Mouse (Mus musculus): ENCODE measurements at regions not wholly inside any gene's neighbourhood (a gene's known extent, or its start where the extent isn't known, plus 50 kb on each side); places are given as distances from the start of the nearest gene placed in this dataset.

DNA sequence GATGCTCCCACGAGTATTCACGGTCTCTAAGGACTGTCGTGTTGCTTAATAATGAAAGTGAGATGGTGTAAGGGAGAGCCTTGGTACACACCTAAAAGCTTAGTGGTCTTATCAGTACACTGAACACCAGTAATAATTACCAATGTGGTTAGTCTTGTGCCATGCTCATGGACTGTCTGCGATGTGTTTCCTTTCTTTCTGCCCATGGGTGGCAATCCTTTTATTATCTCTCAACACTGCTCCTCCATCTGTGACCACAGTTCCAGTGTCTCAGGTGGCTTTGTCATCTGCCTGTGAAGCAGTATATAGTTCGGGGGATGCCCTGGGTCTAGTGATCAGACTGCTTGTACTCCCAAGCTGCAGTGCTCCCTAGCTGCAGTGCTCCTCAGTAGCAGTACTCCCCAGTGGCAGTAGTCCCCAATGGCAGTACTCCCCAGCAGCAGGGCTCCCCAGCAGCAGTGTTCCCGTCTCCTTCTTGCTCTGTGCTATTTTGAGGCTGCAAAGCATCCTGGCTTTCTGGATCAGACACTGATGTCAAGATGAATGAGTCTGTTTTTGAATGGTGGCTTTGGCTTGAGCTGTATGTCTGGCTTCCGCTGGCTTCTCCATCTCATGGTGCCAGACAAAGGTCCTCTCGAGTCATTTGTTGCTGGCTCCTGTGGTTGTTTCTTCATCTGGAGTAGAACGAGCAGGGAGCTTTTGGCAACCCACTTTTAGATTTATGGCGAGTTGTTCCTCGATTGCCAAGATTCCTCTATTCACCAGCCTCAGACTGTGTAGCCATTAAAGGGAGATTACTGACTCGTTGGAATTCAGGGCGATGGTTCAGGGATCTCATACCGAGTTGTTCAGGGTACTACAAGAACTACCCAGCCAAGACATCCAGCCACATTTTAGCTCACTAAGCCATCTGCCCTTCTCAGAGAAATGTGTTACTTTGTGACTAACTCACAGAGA, 88.4 kb upstream of the Plxnc1 start:
- DNase-seq = peak in 1 of 2 experiments; percentile 38

- no peak for DNase-seq
Measured at GRCm38 (mm10) chr10:95031371-95031770, 86.7 kb upstream of the Plxnc1 start.

DNA sequence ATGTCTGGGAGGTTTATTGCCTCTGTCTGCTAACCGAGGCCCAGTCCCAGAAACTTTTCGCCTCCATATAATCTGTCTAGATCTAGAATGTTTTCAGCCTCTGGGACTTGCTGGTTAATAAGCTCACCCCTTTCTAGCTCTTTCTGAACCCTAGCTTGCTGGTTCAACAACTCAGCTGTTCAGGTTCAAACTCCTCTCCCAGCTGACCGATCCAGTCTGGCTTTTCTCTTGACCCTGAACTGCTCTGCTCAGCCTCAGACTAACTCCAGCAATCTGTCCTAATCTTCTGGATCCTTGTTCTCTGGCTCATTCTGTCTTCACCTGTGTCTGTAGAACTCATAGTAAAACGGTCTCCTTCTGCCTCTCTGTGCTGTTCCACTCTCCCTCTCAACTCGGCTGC, 86.2 kb upstream of the Plxnc1 start:
- DNase-seq = no peak

DNA sequence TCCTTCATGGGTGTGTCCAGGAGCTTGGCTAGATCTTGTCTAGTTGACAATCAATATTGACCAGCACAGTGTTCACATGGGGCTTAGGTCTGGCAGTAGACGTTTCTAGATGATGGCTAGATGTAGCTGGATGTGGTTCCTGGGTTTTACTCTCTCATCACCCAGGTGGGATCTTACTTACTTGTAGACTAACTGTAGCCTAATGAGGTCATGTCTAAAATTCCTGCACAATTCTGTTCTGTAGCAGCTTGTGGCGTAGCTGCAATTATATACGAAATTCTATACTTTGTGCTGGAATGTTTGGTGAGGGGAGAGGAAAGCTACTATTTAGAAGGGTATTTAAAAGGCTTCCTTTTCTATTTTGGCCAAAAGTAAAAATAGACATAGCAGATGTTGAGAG, 84.9 kb upstream of the Plxnc1 start:
- no peak for DNase-seq

DNA sequence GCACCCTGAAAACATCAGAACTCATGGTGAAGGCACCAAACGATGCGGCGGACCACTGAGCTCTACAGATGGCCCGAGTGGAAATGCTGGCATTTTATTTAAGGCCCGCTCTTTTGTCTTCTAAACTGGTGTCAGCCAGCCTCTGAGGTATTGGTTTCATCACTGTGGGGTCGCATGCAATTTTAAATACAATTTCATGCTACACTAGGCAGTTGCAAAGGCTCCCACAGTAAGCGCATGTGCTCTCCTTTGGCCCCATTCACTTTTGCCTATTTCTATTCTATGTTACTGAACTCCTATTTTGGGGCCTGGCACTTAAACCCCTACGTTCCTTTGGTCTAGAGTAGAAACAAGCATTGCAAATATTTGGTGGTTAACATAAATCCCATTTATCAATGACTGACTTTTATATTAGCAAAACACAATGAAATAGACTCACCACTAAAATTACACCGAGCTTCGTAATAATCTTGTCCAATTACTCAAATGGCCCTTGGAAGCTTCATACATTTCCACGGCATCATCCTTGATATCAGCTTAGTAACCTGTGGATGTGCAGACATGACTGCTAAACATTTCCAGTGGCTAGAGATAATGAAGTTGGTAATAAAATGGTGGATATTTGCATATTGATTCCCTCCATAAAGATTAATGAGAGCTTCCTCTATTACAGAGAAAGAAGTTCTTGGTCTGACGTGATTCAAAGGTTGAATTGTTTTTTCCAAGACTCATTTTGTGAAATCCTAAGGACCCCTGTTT, 81.1 kb upstream of the Plxnc1 start:
- no peak for DNase-seq

- no peak for DNase-seq
Measured at GRCm38 (mm10) chr10:95021209-95021608, 76.6 kb upstream of the Plxnc1 start.

DNA sequence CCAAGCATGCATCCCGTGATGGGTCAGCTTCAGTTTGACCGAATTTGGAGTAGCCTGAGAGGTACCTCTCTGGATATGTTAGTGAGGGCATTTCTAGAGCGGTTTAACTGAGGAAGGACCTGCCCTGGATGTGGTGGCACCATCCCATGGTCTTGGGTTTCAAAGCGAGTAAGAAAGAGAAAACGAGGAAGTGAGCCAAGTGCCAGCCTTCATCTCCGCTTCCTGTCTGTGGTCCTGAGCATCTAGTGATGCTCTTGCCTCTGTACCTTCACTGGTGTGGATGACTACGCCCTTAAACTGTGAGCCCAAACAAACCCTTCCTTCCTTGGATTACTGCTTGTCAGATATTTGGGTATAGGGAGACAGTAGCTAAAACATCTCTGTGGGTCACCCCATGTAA, 72.3 kb upstream of the Plxnc1 start:
- DNase-seq = no peak

DNA sequence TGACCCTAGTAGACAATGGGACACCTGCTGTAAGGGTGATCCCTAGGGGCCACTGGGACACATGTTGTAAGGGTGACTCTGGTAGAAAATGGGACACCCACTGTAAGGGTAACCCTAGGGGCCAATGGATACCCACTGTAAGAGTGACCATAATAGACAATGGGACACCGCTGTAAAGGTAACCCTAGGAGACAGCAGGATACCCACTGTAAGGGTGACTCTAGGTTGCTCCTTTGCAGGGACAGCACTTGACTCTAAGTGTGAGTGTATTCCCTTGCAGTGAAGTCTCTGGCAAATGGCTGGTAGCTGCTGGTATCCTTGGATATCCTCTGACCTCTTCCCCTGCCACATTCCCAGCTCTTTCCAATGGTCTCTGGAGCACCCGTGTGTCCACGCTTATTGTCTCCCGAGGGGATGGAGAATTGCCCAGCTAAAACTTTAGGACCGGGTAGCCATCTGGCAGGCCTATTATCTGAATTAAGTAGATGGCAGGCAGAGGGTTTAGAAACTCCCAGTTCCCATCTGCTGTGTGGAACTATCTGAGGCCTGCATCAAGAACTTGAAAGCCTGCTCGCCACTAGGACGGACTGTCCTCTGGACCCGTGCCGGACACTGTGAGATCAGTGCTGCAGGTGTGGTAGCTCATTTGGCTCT, 70.8 kb upstream of the Plxnc1 start:
- no peak for DNase-seq

- DNase-seq = peak; percentile 37 to 52
Measured at GRCm38 (mm10) chr10:95013946-95014345, 69.3 kb upstream of the Plxnc1 start.

DNA sequence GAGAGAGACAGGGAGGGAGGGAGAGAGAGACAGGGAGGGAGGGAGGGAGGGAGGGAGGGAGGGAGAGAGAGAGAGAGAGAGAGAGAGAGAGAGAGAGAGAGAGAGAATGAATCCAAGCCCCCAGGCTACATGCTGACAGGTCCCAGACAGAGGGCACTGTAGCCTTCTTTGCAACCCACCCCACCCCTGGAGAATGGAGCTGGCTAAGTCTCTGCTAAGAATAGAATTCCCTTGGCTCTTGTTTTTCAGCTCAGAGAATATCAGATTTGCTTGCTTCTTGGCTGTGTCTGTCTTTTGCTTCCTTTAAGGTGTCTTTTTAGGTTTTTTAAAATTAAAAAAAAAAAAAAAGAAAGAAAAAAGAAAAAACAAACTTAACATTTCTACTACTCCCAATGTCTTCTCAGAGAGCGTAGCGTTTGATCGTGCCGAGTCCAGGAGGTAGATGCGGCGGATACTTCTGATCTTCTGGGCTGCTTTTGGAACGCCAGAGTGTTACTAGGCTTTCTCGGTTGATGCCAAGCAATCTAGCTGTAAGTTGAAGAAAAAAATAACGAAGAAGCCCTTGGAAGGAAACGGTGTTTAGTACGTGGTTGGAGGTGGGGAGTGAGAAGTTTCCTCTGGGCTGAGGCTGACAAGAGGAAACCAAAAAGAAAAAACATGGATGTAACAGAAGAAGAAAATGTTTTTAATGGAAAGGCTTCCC, 68.7 kb upstream of the Plxnc1 start:
- DNase-seq = no peak

- no peak for DNase-seq
Measured at GRCm38 (mm10) chr10:95010333-95010732, 65.7 kb upstream of the Plxnc1 start.

DNA sequence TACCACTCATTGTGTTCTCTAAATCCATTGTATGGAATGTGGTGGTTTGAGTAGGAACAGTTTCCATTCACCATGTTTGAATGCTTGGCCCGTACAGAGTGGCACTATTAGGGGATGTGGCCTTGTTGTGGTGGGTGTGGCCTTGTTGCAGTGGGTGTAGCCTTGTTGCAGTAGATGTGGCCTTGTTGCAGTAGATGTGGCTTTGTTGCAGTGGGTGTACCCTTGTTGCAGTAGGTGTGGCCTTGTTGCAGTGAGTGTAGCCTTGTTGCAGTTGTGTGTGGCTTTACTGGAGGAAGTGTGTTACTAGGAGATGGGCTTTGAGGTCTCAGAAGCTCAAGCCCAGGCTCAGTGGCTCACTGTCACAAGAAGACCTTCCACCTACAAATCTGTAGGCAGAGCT, 64.4 kb upstream of the Plxnc1 start:
- DNase-seq = no peak

- peak in 1 of 2 experiments; percentile 24 for DNase-seq
Measured at GRCm38 (mm10) chr10:95004065-95004763, 59.6 kb upstream of the Plxnc1 start.

GRCm38 (mm10) chr10:95003621-95004020, 59.0 kb upstream of the Plxnc1 start:
- DNase-seq = peak; percentile 18 to 62

DNA sequence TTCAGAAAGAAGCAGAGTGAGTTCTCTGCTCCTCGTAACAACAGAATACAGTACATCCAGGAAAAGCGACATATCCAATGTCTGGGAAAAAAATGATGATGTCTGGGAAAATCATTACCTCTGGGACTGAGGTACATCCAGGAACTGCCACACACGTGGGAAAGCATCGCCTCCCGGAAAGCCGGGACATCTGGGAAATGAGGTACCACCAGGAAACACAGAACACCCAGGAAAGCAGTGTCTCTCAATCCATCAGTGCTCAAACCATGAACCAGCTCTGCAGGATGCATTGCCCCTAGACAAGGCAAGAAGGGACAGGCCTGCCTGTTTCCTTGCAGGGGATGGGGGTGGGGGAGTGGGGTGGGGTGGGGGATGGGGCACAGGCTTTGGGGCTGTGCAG, 57.0 kb upstream of the Plxnc1 start:
- DNase-seq = no peak

DNA sequence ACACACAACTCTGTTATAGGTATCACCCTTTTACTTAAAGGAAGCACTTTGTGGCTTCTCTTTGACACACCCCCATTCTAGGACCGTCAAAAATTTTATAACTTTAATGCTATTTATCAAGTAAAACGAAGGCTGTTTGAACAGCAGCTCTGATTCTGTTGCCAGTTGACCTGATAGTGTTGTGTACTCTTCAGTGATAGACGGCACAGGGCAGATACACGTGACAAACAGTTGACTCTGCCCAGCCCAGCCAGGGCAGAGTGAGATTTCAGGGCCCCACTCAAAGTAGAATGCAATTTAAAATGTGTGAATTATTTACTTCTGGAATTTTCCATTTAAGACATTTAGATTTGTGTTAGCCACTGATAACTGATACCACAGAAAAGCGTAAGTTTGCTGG, 55.1 kb upstream of the Plxnc1 start:
- DNase-seq = no peak
